Mouse (Mus musculus): ENCODE results near the gene Gm1113.
A peak's percentile ranks its signal among the peaks of the same experiment; 100 is the strongest.

The Gm1113 gene

DNA sequence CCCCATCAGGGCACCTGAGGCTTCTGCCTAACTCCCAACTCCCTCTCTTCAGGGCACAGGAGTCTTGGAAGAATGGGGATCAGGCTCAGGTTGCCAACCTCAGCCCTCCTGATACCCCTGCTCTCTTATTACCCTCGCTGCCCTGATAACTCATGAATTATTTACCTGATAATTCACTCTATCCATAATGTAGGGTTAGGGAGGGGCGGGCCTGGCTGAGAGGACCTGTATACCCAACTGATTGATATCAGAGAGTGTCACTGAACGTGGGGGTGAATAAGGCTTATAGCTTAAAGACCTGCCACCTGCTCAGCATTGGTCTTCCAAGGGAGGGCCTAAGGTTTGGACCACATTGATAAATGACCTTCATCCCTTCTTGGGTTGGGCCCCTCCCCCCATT, at the start of gene Gm1113:
Gene Gm1113, minus strand, starts transcription at position 101 of the 400 bp plus-strand sequence.
- DNase-seq (ENCODE audit: extremely low spot score), result no peak

- DNase-seq (ENCODE audit: extremely low spot score), result no peak
Observed at GRCm38 (mm10) chr9:35564536-35565240, 46.6 kb upstream of the Gm1113 start.

DNA sequence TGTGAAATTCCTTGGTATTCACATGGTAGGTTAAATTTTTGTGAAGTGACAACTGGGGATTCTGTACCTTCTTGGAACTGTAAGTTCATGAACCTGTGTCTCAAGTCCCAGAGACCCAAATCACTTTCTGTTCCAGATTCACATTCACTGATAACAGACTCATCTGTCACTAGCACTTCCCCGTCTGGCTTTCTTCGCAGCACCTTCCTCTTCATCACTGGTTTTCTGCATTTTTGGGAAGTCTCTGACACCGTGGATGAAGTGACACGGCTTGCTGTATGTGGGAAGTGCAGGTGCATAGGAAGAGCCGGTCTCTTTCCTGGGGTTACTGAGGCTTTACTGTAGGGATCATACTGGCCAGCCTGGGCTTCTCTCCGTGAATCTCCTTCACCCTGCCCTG, 43.5 kb upstream of the Gm1113 start:
- DNase-seq (ENCODE audit: extremely low spot score), result no peak

GRCm38 (mm10) chr9:35561076-35561475, 43.0 kb upstream of the Gm1113 start:
- DNase-seq (ENCODE audit: extremely low spot score), result no peak

GRCm38 (mm10) chr9:35559009-35559890, 41.2 kb upstream of the Gm1113 start:
- peak; percentile 85 for DNase-seq (ENCODE audit: extremely low spot score)

- DNase-seq (ENCODE audit: extremely low spot score), result peak; percentile 80
Observed at GRCm38 (mm10) chr9:35558257-35559008, 40.4 kb upstream of the Gm1113 start, which contains the start of the genes Ddx25 and Pus3. Gene Ddx25 (minus strand): TSS chr9:35558528. Gene Pus3 (plus strand): TSS chr9:35558595.

GRCm38 (mm10) chr9:35556494-35557102, 38.5 kb upstream of the Gm1113 start:
- no peak for DNase-seq (ENCODE audit: extremely low spot score)

- no peak for DNase-seq (ENCODE audit: extremely low spot score)
Observed at GRCm38 (mm10) chr9:35548455-35548854, 30.4 kb upstream of the Gm1113 start.

- DNase-seq (ENCODE audit: extremely low spot score), result no peak
Observed at GRCm38 (mm10) chr9:35546745-35547144, 28.7 kb upstream of the Gm1113 start.

- DNase-seq (ENCODE audit: extremely low spot score), result no peak
Observed at GRCm38 (mm10) chr9:35545704-35546103, 27.6 kb upstream of the Gm1113 start.

- no peak for DNase-seq (ENCODE audit: extremely low spot score)
Observed at GRCm38 (mm10) chr9:35544666-35545065, 26.6 kb upstream of the Gm1113 start.

DNA sequence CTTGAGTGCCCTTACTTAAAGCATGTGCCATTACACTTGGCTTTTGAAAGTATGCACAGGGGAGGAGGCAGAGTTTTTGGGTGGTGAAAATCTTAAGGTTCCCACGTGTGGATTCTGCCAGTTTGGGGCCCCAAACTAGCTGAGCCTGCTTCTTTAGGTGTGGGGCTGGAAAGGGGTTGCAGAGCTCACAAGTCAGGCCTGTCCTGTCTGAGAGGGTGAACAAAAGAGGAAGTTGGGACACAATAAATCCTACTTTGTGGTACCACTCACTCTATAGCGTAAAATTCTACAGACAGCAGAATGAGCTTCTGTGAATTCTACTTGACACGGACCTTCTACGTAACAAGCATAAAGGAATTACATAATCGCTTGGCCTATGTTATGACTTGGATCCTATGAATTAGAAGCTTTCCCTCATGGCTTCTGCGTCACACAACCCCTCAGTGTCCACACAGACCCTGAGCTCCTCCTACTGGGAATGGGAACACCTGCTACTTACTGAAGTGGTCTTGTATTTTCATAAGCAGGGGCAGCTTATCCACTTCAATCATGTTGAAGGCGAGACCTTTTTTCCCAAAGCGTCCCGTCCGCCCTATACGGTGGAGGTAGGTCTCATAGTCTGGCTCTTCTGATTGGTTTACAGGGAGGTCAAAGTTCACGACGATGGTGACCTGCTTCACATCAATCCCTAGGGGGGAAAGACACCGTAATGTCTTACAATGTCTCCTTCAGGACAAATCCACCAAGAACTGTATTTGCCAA, 25.2 kb upstream of the Gm1113 start:
- no peak for DNase-seq (ENCODE audit: extremely low spot score)

GRCm38 (mm10) chr9:35541941-35542340, 23.9 kb upstream of the Gm1113 start:
- DNase-seq (ENCODE audit: extremely low spot score), result no peak

DNA sequence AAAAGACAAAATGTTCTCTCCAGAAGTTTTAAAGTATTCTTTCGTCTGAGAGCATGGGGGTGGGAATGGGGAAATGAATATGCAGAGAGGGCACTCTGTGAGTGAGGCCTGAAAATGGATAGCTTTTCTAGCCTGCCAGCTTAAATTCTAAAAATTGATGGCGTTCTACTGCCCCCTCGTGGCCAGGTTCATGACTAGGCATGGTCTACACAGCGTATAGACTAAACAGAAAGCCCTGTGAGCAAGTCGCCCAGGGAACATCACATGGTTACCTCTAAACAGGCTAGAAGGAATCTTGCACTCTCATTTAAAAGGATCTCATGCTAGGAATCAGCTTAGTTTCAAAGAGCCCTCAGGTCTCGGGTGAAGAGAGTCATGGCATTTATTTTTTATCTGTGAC, 23.4 kb upstream of the Gm1113 start:
- peak; percentile 80 for DNase-seq (ENCODE audit: extremely low spot score)

GRCm38 (mm10) chr9:35541024-35541423, 23.0 kb upstream of the Gm1113 start:
- no peak for DNase-seq (ENCODE audit: extremely low spot score)

DNA sequence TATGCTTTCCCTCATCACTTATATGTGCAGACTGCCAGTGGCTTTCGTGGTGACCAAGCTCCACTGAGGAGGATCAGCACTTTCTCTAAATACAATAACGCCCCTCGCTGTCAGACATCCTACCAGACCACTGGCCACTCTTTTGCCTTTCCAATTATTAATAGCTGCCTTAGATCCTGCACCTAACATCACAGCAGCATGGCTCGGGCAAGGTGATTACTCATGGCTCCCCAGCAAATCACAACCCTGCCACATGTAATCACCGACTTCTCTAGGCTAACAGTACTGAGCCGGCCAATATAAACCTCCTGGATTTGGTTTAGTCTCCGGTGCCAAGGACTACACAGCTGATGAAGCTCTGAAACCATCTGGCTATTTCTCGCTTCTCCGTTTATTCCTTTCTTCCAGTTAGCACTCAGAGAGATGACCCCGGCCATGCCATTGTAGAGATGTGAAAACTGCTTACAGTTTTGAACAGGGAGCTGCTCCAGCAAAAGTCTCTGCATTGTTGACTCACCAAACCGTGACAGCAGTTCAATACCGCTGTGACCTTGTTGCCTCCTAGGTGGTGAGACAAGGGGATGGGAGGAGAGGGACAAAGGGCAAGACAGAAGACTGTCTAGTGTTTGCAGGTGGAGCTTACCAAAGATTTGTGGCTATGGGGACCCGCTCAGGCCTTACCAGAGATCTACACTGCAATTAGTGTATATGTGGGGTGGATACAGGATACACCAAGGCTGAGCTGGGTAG, 21.1 kb upstream of the Gm1113 start:
- DNase-seq (ENCODE audit: extremely low spot score), result no peak

DNA sequence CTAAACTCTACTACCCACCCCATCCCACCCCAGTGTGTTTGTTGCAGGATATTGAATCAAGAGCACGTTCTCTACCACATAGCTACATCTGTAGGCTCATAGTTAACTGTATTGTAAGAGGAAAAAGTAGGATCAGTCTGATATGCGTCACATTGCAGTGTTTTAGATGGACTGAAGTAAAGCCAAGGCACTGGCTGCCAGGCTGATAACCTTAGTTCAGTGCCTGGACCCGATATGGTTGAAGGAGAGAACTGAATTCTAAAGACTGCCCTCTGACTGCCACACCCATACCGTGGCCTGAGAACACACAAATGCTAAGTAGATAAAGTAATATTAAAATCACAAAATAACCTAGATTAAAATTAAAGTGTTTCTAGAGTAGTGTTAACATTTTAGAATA, 17.8 kb upstream of the Gm1113 start:
- DNase-seq (ENCODE audit: extremely low spot score), result no peak

- DNase-seq (ENCODE audit: extremely low spot score), result peak; percentile 81
Observed at GRCm38 (mm10) chr9:35535110-35535509, 17.0 kb upstream of the Gm1113 start.

DNA sequence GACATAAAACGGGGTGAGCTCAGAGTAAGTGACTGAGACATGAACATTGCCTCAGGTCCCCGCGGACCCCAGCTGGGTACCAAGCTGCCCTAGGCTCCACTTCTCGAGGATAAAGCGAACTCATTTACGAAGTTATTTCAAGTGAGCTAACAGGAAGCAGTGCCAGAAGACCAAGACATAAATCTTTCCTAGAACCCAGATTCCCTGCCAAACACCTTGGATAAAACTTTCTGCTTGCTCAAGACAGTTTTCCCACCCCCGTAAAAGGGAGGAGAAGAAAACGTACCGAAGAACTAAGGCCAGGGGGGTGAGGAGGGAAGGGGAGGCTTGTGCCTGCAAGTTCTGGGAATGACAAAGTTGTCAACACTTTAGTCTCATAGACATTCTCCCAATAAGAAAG, 15.2 kb upstream of the Gm1113 start:
- DNase-seq (ENCODE audit: extremely low spot score), result no peak

DNA sequence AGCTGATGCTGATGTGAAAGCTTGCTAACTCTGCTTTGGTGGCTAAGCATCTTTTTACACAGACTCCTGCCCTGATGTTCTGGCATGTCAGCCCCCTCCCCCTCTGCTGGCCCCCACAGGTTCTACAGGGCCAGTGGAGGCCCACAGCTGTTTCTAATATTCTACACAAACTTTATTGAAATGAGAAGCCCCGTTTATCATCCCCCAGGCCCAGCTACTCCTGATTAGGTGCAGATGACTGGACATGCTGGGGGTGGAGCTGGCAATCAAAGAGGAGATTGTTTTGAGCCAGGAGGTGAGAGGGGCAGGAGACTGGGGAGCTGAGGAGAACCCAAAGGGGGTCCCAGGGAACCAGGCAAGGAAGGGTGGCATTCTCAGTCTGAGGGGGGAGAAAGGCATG, 11.7 kb upstream of the Gm1113 start:
- peak; percentile 62 for DNase-seq (ENCODE audit: extremely low spot score)
